In genomic region chr11:5877921-5878526, GRCm38 (mm10) we compare ENCODE assay signal across 8 mouse cellular contexts. TPM values are rescaled to one million over a fixed set of nuclear protein-coding genes. Genes with fewer than 3 reads are reported as not detected.
DNase-seq lines count a peak whose midpoint lies in the region; ATAC-seq and TF ChIP-seq lines count a peak whose summit lies in the region.

TSS of gene Pold2 (minus strand) at chr11:5878292.

- peak within 1 kb of the TSS; percentile 79 for H3K4me2 ChIP-seq in forebrain, embryonic 16.5 days (ENCODE audit: low read length)
- peak within 1 kb of the TSS; percentile 69 for H3K4me2 ChIP-seq in lung, embryonic 14.5 days

- H3K9me3 ChIP-seq in G1E (replicated peaks) = no peaks in the 10 kb centered on the region
- no peaks in the 10 kb centered on the region for H3K9me3 ChIP-seq in forebrain, embryonic 16.5 days (ENCODE audit: control insufficient read depth, low read length)
- no peaks in the 10 kb centered on the region for H3K9me3 ChIP-seq in lung, embryonic 14.5 days (ENCODE audit: low read depth, low read length)

- peaks cover 41% of the 10 kb centered on the region for H3K4me1 ChIP-seq in G1E (ENCODE audit: insufficient read depth, low read depth, low read length)
- peaks cover 22% of the 10 kb centered on the region for H3K4me1 ChIP-seq in forebrain, embryonic 16.5 days (replicated peaks; ENCODE audit: control insufficient read depth, insufficient read depth, low read length)
- H3K4me1 ChIP-seq in lung, embryonic 14.5 days (ENCODE audit: insufficient read depth) = 0 out of 2 replicates have a peak, but pooled peaks cover 5% of the 10 kb centered on the region
- H3K4me1 ChIP-seq in olfactory bulb, adult 2 months (ENCODE audit: control insufficient read depth, insufficient read depth, low read length) = peaks cover 10% of the 10 kb centered on the region
- H3K4me1 ChIP-seq in thymus, adult 2 months (replicated peaks; ENCODE audit: control insufficient read depth, insufficient read depth, low read length) = peaks cover 10% of the 10 kb centered on the region

- DNase-seq in G1E (ENCODE audit: low spot score) = peak; percentile 99
- peak; percentile 96 to 99 for DNase-seq in cerebellum, adult 18-20 months
- DNase-seq in heart, postnatal 36 days = peak; percentile 94 to 95
- peak; percentile 97 to 98 for DNase-seq in layer of hippocampus, adult 2 months (ENCODE audit: low spot score in 2 of 2)
- DNase-seq in lung, embryonic 14.5 days = peak; percentile 99
- DNase-seq in thymus, adult 2 months = peak; percentile 97

- peaks cover 40% of the 10 kb centered on the region for H3K36me3 ChIP-seq in G1E (replicated peaks)
- H3K36me3 ChIP-seq in forebrain, embryonic 16.5 days (ENCODE audit: control insufficient read depth, insufficient read depth) = peaks cover 5% of the 10 kb centered on the region; the same call in 1 of the 2 replicates
- peaks cover 37% of the 10 kb centered on the region for H3K36me3 ChIP-seq in lung, embryonic 14.5 days (ENCODE audit: insufficient read depth)
- H3K36me3 ChIP-seq in thymus, adult 2 months (ENCODE audit: control insufficient read depth, insufficient read depth, low read length) = peaks cover 4% of the 10 kb centered on the region; the same call in 1 of the 2 replicates

- peak within 1 kb of the TSS; percentile 68 for H3K9ac ChIP-seq in forebrain, embryonic 16.5 days (replicated peaks; ENCODE audit: low read depth, low read length)
- peak within 1 kb of the TSS; percentile 75 for H3K9ac ChIP-seq in lung, embryonic 14.5 days

- TF ChIP-seq POLR2A in olfactory bulb, adult 2 months (IDR thresholded peaks at IDR 0.05; ENCODE audit: insufficient read depth, low read depth, low read length) = peak; percentile 74
- peak; percentile 72 for TF ChIP-seq POLR2A in thymus, adult 2 months (IDR thresholded peaks at IDR 0.05; ENCODE audit: control insufficient read depth, extremely low read depth, insufficient read depth, low read length, poor library complexity)

- intact Hi-C loops in heart, postnatal 36 days (cut with DNase I) = loop anchor here (2.0 kb wide), 2 partner anchors 41 to 89 kb away; partner anchors contain the start of gene Dbnl

- under 1% methylated on average over 52 of the region's 52 CpGs for WGBS in forebrain, embryonic 16.5 days
- WGBS in lung, embryonic 14.5 days = under 1% methylated on average over 52 of the region's 52 CpGs
- WGBS in olfactory bulb, adult 2 months = under 1% methylated on average over 52 of the region's 52 CpGs
- WGBS in thymus, adult 2 months = under 1% methylated on average over 52 of the region's 52 CpGs

- no peaks in the 10 kb centered on the region for H3K27me3 ChIP-seq in G1E (ENCODE audit: insufficient read depth, low read length)
- H3K27me3 ChIP-seq in forebrain, embryonic 16.5 days (replicated peaks; ENCODE audit: control insufficient read depth, insufficient read depth, low read length) = no peaks in the 10 kb centered on the region
- no peaks in the 10 kb centered on the region for H3K27me3 ChIP-seq in lung, embryonic 14.5 days (ENCODE audit: insufficient read depth, low read length)
- no peaks in the 10 kb centered on the region for H3K27me3 ChIP-seq in thymus, adult 2 months (ENCODE audit: control insufficient read depth, insufficient read depth, low read length)

- ATAC-seq in G1E (ENCODE audit: extremely low read depth, insufficient number of reproducible peaks, low FRiP score, poor library complexity, severe bottlenecking) = peak; percentile 96
- ATAC-seq in forebrain, embryonic 16.5 days = peak; percentile 99
- peak; percentile 98 for ATAC-seq in lung, embryonic 14.5 days (ENCODE audit: insufficient read depth)

- peak within 1 kb of the TSS; percentile 90 for H3K27ac ChIP-seq in forebrain, embryonic 16.5 days (ENCODE audit: low read length)
- H3K27ac ChIP-seq in layer of hippocampus, adult 2 months = peak within 1 kb of the TSS; percentile 92
- H3K27ac ChIP-seq in lung, embryonic 14.5 days (ENCODE audit: low read depth) = peak within 1 kb of the TSS; percentile 60
- peak within 1 kb of the TSS; percentile 40 for H3K27ac ChIP-seq in olfactory bulb, adult 2 months (ENCODE audit: insufficient read depth, low read depth, low read length)
- no peak within 1 kb of the TSS for H3K27ac ChIP-seq in thymus, adult 2 months (ENCODE audit: control insufficient read depth, insufficient read depth, low read length)

- peak within 1 kb of the TSS; percentile 90 for H3K4me3 ChIP-seq in G1E (ENCODE audit: low read depth, low read length)
- peak within 1 kb of the TSS; percentile 78 for H3K4me3 ChIP-seq in forebrain, embryonic 16.5 days (replicated peaks; ENCODE audit: low read length)
- H3K4me3 ChIP-seq in layer of hippocampus, adult 2 months = peak within 1 kb of the TSS; percentile 80
- H3K4me3 ChIP-seq in lung, embryonic 14.5 days (ENCODE audit: low read depth, low read length) = peak within 1 kb of the TSS; percentile 62
- peak within 1 kb of the TSS; percentile 74 for H3K4me3 ChIP-seq in olfactory bulb, adult 2 months (ENCODE audit: insufficient read depth, low read depth, low read length)
- peak within 1 kb of the TSS; percentile 66 for H3K4me3 ChIP-seq in thymus, adult 2 months (ENCODE audit: control insufficient read depth, insufficient read depth, low read length)

- TF ChIP-seq CTCF in G1E (IDR thresholded peaks at IDR 0.05; ENCODE audit: low read depth, low read length) = no peak
- no peak for TF ChIP-seq CTCF in layer of hippocampus, adult 2 months (conservative IDR thresholded peaks at IDR 0.05)
- no peak for TF ChIP-seq CTCF in lung, embryonic 14.5 days (IDR thresholded peaks at IDR 0.05; ENCODE audit: low read depth)
- TF ChIP-seq CTCF in olfactory bulb, adult 2 months (IDR thresholded peaks at IDR 0.05; ENCODE audit: insufficient read depth, low read depth, low read length) = no peak
- TF ChIP-seq CTCF in thymus, adult 2 months (IDR thresholded peaks at IDR 0.05; ENCODE audit: borderline replicate concordance, control insufficient read depth, extremely low read depth, insufficient read depth, low read length, poor library complexity) = 0 out of 2 replicates have a peak, but pooled peaks have one; percentile 46

RNA-seq across cellular contexts. Expression of gene Pold2, which starts in this region (rescaled TPM):
- total RNA-seq in G1E (2014; fragmentation: Nextera tagmentation) (47.5 and 55.5 TPM in 2 replicates), G1E (2017) (30.1 and 39.4 TPM in 2 replicates)
- polyA plus RNA-seq in G1E (2012) = 295 and 362 TPM in 2 replicates
- polyA plus RNA-seq in forebrain, embryonic 16.5 days (2015; fragmentation: Nextera tagmentation; extraction: Ambion mirVana) = 72.1 and 75.8 TPM in 2 replicates
- total RNA-seq in heart, postnatal 36 days (2021) = 10 to 100 TPM; 36.1 to 38.7 TPM
- 10 to 100 TPM; 19.8 to 23.2 TPM for total RNA-seq in layer of hippocampus, adult 2 months (2021)
- polyA plus RNA-seq in lung, embryonic 14.5 days (2014; fragmentation: Nextera tagmentation; extraction: Ambion mirVana) = 148 and 156 TPM in 2 replicates
- polyA plus RNA-seq in olfactory bulb, adult 2 months (2012; ENCODE audit: insufficient read depth, insufficient read length, low replicate concordance, missing spikeins) = not detected in 2 replicates
- polyA plus RNA-seq in thymus, adult 2 months (2012; rRNA removed) = 309 and 345 TPM in 2 replicates
